ENCODE assay signal across 8 mouse cellular contexts in genomic region chr8:120078080-120078479, GRCm38 (mm10). TPM values are rescaled to one million over a fixed set of nuclear protein-coding genes. Genes with fewer than 3 reads are reported as not detected.
DNase-seq lines count a peak whose midpoint lies in the region; ATAC-seq and TF ChIP-seq lines count a peak whose summit lies in the region.

No protein-coding gene starts in this region.

- no peaks in the 10 kb centered on the region for H3K27me3 ChIP-seq in kidney, postnatal 0 days (ENCODE audit: insufficient read depth, low read length)

- TF ChIP-seq CTCF in kidney, postnatal 0 days (IDR thresholded peaks at IDR 0.05; ENCODE audit: low read depth): peak; percentile 90

- peak; percentile 85 for ATAC-seq in common myeloid progenitor, adult 5-6 weeks (replicated peaks; ENCODE audit: low read depth, poor library complexity, severe bottlenecking)
- ATAC-seq in kidney, postnatal 0 days (replicated peaks; ENCODE audit: low FRiP score, low read depth): no peak; the same call in 1 of the 2 replicates

- no peak overlapping the region for H3K4me3 ChIP-seq in kidney, postnatal 0 days (replicated peaks; ENCODE audit: low read depth, low read length)

- H3K9ac ChIP-seq in kidney, postnatal 0 days (ENCODE audit: low read depth, low read length): no peak overlapping the region

- H3K27ac ChIP-seq in kidney, postnatal 0 days: no peak overlapping the region

- peaks cover 17% of the 10 kb centered on the region; the same call in 1 of the 2 replicates for H3K36me3 ChIP-seq in kidney, postnatal 0 days (ENCODE audit: insufficient read depth, low read length)

- no peaks in the 10 kb centered on the region for H3K9me3 ChIP-seq in kidney, postnatal 0 days (replicated peaks; ENCODE audit: low read length)

- intact Hi-C loops in gastrocnemius, postnatal 14 days (cut with DNase I; ENCODE audit: low total_unique reads): loop anchor here (2.0 kb wide), 1 partner anchor 135 kb away; no protein-coding TSS in a partner anchor

- DNase-seq in 416B (ENCODE audit: low read depth) (peak; percentile 67), WW6 (ENCODE audit: low read depth, low spot score) (peak; percentile 54)
- peak; percentile 81 for DNase-seq in gastrocnemius, postnatal 14 days
- DNase-seq in kidney, postnatal 0 days (ENCODE audit: low spot score): peak; percentile 91
- peak; percentile 64 to 70 for DNase-seq in lung, adult 18-20 months
- DNase-seq in ovary, adult 18-20 months (ENCODE audit: low spot score): peak; percentile 46
- peak; percentile 94 for DNase-seq in testis, postnatal 10 days (ENCODE audit: low spot score)

- no peaks in the 10 kb centered on the region for H3K4me1 ChIP-seq in kidney, postnatal 0 days (replicated peaks; ENCODE audit: insufficient read depth, low read length)

- H3K4me2 ChIP-seq in kidney, postnatal 0 days (ENCODE audit: low read length): no peak overlapping the region

- 11% methylated on average over 10 of the region's 10 CpGs for WGBS in kidney, postnatal 0 days

RNA-seq across cellular contexts. Expression of gene Zdhhc7, which starts 23.2 kb away (rescaled TPM):
- 9.7 and 19.6 TPM in 2 replicates for total RNA-seq in common myeloid progenitor, adult 5-6 weeks (2017)
- 10 to 100 TPM; 21.0 to 21.2 TPM for total RNA-seq in gastrocnemius, postnatal 14 days (2021)
- 30.3 and 31.8 TPM in 2 replicates for polyA plus RNA-seq in kidney, postnatal 0 days (2015; fragmentation: Nextera tagmentation; extraction: Ambion mirVana)

RNA-seq across cellular contexts. Expression of gene 6430548M08Rik, which starts 35.9 kb away (rescaled TPM):
- 0.68 and 9.3 TPM in 2 replicates for total RNA-seq in common myeloid progenitor, adult 5-6 weeks (2017)
- total RNA-seq in gastrocnemius, postnatal 14 days (2021): 10 to 100 TPM; 16.7 to 20.3 TPM
- 5.4 and 6.9 TPM in 2 replicates for polyA plus RNA-seq in kidney, postnatal 0 days (2015; fragmentation: Nextera tagmentation; extraction: Ambion mirVana)
